ENCODE assay signal across 7 mouse cellular contexts in genomic region chr11:60931869-60932481, GRCm38 (mm10). TPM values are rescaled to one million over a fixed set of nuclear protein-coding genes. Genes with fewer than 3 reads are reported as not detected.
DNase-seq lines count a peak whose midpoint lies in the region; ATAC-seq lines count a peak whose summit lies in the region.

TSS of gene Map2k3 (plus strand) at chr11:60932033.

- H3K9me3 ChIP-seq in intestine, embryonic 16.5 days (ENCODE audit: control insufficient read depth, low read length) = no peaks in the 10 kb centered on the region
- H3K9me3 ChIP-seq in midbrain, embryonic 11.5 days (ENCODE audit: control insufficient read depth, low read length) = no peaks in the 10 kb centered on the region

- peak within 1 kb of the TSS; percentile 90 for H3K4me3 ChIP-seq in intestine, embryonic 16.5 days (ENCODE audit: low read length)
- peak within 1 kb of the TSS; percentile 68 for H3K4me3 ChIP-seq in midbrain, embryonic 11.5 days (ENCODE audit: low read depth, low read length)

- peak; percentile 99 for DNase-seq in adrenal gland, adult 2 months
- DNase-seq in embryo, embryonic 11.5 days (ENCODE audit: low read depth, low spot score) = peak; percentile 89
- DNase-seq in gastrocnemius, postnatal 4 days (ENCODE audit: low spot score in 2 of 2) = peak; percentile 93 to 97
- peak; percentile 94 to 95 for DNase-seq in left cerebral cortex, postnatal 36 days (ENCODE audit: low spot score in 2 of 2)
- DNase-seq in midbrain, embryonic 11.5 days (ENCODE audit: low spot score, missing footprints) = peak; percentile 98
- DNase-seq in skeletal muscle tissue, adult 2 months (ENCODE audit: low read depth, low spot score) = peak; percentile 96

- intact Hi-C loops in left cerebral cortex, postnatal 36 days (cut with DNase I) = no loop called here

- H3K27me3 ChIP-seq in intestine, embryonic 16.5 days (replicated peaks; ENCODE audit: control insufficient read depth, insufficient read depth, low read length) = no peaks in the 10 kb centered on the region
- H3K27me3 ChIP-seq in midbrain, embryonic 11.5 days (ENCODE audit: control insufficient read depth, insufficient read depth, low read length) = no peaks in the 10 kb centered on the region

- H3K9ac ChIP-seq in intestine, embryonic 16.5 days (ENCODE audit: low read depth, low read length) = peak within 1 kb of the TSS; percentile 91
- H3K9ac ChIP-seq in midbrain, embryonic 11.5 days (ENCODE audit: low read length) = peak within 1 kb of the TSS; percentile 71

- H3K27ac ChIP-seq in intestine, embryonic 16.5 days (ENCODE audit: low read length) = peak within 1 kb of the TSS; percentile 79
- H3K27ac ChIP-seq in midbrain, embryonic 11.5 days (ENCODE audit: low read depth, low read length) = no peak within 1 kb of the TSS

- no peaks in the 10 kb centered on the region for H3K36me3 ChIP-seq in intestine, embryonic 16.5 days (ENCODE audit: control insufficient read depth, insufficient read depth, low read length)
- no peaks in the 10 kb centered on the region for H3K36me3 ChIP-seq in midbrain, embryonic 11.5 days (ENCODE audit: control insufficient read depth, insufficient read depth, low read length)

- H3K4me1 ChIP-seq in intestine, embryonic 16.5 days (ENCODE audit: control insufficient read depth, insufficient read depth, low read length) = peaks cover 46% of the 10 kb centered on the region
- H3K4me1 ChIP-seq in midbrain, embryonic 11.5 days (ENCODE audit: control insufficient read depth, insufficient read depth, low read length) = peaks cover 17% of the 10 kb centered on the region

- under 1% methylated on average over 59 of the region's 59 CpGs for WGBS in intestine, embryonic 16.5 days
- under 1% methylated on average over 57 of the region's 59 CpGs for WGBS in midbrain, embryonic 11.5 days

- peak within 1 kb of the TSS; percentile 90 for H3K4me2 ChIP-seq in intestine, embryonic 16.5 days (ENCODE audit: low read depth, low read length)
- H3K4me2 ChIP-seq in midbrain, embryonic 11.5 days = peak within 1 kb of the TSS; percentile 55

- peak; percentile 89 for ATAC-seq in intestine, embryonic 16.5 days
- ATAC-seq in midbrain, embryonic 11.5 days (ENCODE audit: low FRiP score) = peak; percentile 96

RNA-seq across cellular contexts. Expression of gene Map2k3, which starts in this region (rescaled TPM):
- 100 to 1,000 TPM in 1 of 2 experiments, 10 to 100 TPM in 1; 91.3 to 101 TPM for total RNA-seq in adrenal gland, adult 2 months (2021)
- 110 and 145 TPM in 2 replicates for polyA plus RNA-seq in adrenal gland, adult 2 months (2012; rRNA removed)
- total RNA-seq in gastrocnemius, postnatal 4 days (2021) = 10 to 100 TPM; 69.8 to 79.2 TPM
- 172 and 174 TPM in 2 replicates for polyA plus RNA-seq in intestine, embryonic 16.5 days (2015; fragmentation: Nextera tagmentation; extraction: Ambion mirVana)
- 10 to 100 TPM; 13.2 to 13.3 TPM for total RNA-seq in left cerebral cortex, postnatal 36 days (2021)
- 34.2 and 37.4 TPM in 2 replicates for polyA plus RNA-seq in midbrain, embryonic 11.5 days (2014; fragmentation: Nextera tagmentation; extraction: Ambion mirVana)

Comparison
In these comparisons a context has a peak if more than half of its experiments do, and no peak if none do; other contexts are left out.
1. RNA of gene Map2k3 (total RNA-seq): 91.3 to 101 TPM in adrenal gland, adult 2 months and 69.8 to 79.2 TPM in gastrocnemius, postnatal 4 days; 13.2 to 13.3 TPM in left cerebral cortex, postnatal 36 days; every median in the first group is over 4 times any median in the second.
2. Peak in every context shown above with its lines, with median percentiles within 50 percentile points of each other: DNase-seq.